In the genomic region with DNA sequence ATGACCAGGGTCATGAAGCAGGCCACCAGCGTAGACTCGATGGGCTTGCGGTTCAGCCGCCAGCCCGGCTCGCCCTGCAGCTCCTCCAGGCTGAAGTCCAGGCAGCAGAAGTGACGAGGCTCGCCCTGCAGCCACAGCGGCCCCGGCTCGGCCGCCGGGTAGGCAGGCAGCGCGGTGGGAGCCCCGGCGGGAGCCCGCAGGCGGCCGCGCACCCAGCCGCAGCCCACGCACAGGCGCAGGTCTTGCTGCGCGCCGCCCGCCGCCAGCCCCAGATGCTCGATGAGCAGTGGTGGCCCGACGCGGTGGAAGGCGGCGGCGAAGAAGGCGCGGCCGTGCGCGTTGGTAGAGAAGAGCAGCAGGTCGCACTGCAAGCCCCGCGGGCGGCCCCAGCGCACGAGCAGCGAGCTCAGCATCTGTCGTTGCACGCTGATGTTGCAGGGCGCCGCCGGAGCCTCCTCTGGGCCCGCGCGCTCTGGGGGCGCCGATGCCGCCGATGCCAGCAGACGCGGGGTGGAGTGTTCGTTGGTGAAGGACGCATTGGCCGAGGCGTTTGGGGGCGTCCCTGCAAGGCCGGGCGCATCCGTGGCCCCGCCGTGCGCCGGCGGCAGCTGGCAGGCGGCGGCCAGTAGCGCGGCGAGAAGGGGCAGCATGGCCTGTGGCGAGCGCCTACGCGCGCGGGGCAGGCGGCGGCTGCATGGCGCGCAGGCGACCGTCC, we compare ENCODE assay signal across 7 mouse cellular contexts. TPM values are rescaled to one million over a fixed set of nuclear protein-coding genes. Genes with fewer than 3 reads are reported as not detected.
DNase-seq lines count a peak whose midpoint lies in the region; ATAC-seq and TF ChIP-seq lines count a peak whose summit lies in the region.

No protein-coding gene starts in this region.

- peak overlapping the region; percentile 90 for H3K4me2 ChIP-seq in embryonic facial prominence, embryonic 12.5 days (replicated peaks)
- peak overlapping the region; percentile 90 for H3K4me2 ChIP-seq in heart, postnatal 0 days (ENCODE audit: low read depth, low read length)

- H3K9me3 ChIP-seq in embryonic facial prominence, embryonic 12.5 days, result no peaks in the 10 kb centered on the region
- H3K9me3 ChIP-seq in heart, postnatal 0 days (replicated peaks; ENCODE audit: control insufficient read depth, low read length), result no peaks in the 10 kb centered on the region

- ATAC-seq in embryonic facial prominence, embryonic 12.5 days (ENCODE audit: insufficient number of reproducible peaks, insufficient read depth, low FRiP score, low TSS enrichment), result peak; percentile 71
- peak; percentile 87 for ATAC-seq in heart, postnatal 0 days (ENCODE audit: insufficient read depth, low read depth)

- 0 out of 2 replicates have a peak overlapping the region, but pooled peaks have one; percentile 17 for H3K27ac ChIP-seq in embryonic facial prominence, embryonic 12.5 days
- H3K27ac ChIP-seq in heart, postnatal 0 days (ENCODE audit: low read depth), result no peak overlapping the region

- peak overlapping the region; percentile 55 for H3K4me3 ChIP-seq in embryonic facial prominence, embryonic 12.5 days
- peak overlapping the region; percentile 66 for H3K4me3 ChIP-seq in heart, postnatal 0 days (ENCODE audit: low read depth, low read length)

- TF ChIP-seq CTCF in heart, postnatal 0 days (IDR thresholded peaks at IDR 0.05; ENCODE audit: low read depth), result no peak

- peak; percentile 23 to 40 for DNase-seq in CD8-positive naive resting alpha-beta T cell, adult 2 months (ENCODE audit: low read depth in 2 of 2, low spot score in 2 of 2)
- DNase-seq in NIH3T3 (ENCODE audit: low read depth), result peak; percentile 60
- peak; percentile 7 for DNase-seq in heart, postnatal 0 days (ENCODE audit: low spot score)
- peak; percentile 47 to 66 for DNase-seq in left cerebral cortex, adult 18-20 months (ENCODE audit: low spot score in 2 of 2)
- DNase-seq in lung, postnatal 36 days, result peak; percentile 86
- peak; percentile 46 for DNase-seq in skeletal muscle tissue, adult 2 months (ENCODE audit: low read depth, low spot score)

- peaks cover 11% of the 10 kb centered on the region for H3K27me3 ChIP-seq in embryonic facial prominence, embryonic 12.5 days
- H3K27me3 ChIP-seq in heart, postnatal 0 days (ENCODE audit: control insufficient read depth, insufficient read depth, low read length), result peaks cover 23% of the 10 kb centered on the region

- no peaks in the 10 kb centered on the region for H3K4me1 ChIP-seq in embryonic facial prominence, embryonic 12.5 days
- peaks cover 4% of the 10 kb centered on the region; the same call in 1 of the 2 replicates for H3K4me1 ChIP-seq in heart, postnatal 0 days (ENCODE audit: control insufficient read depth, insufficient read depth)

- WGBS in embryonic facial prominence, embryonic 12.5 days, result under 1% methylated on average over 89 of the region's 92 CpGs
- WGBS in heart, postnatal 0 days, result under 1% methylated on average over 78 of the region's 92 CpGs

- peak overlapping the region; percentile 67 for H3K9ac ChIP-seq in embryonic facial prominence, embryonic 12.5 days
- H3K9ac ChIP-seq in heart, postnatal 0 days (replicated peaks; ENCODE audit: low read depth, low read length), result peak overlapping the region; percentile 49

- TF ChIP-seq EP300 in heart, postnatal 0 days (IDR thresholded peaks at IDR 0.05; ENCODE audit: low read depth), result no peak

- H3K36me3 ChIP-seq in embryonic facial prominence, embryonic 12.5 days, result no peaks in the 10 kb centered on the region
- no peaks in the 10 kb centered on the region for H3K36me3 ChIP-seq in heart, postnatal 0 days (replicated peaks; ENCODE audit: control insufficient read depth, insufficient read depth, low read length)

RNA-seq across cellular contexts. Expression of gene Tmem158, which starts 0.5 kb away (rescaled TPM):
- 11.1 and 11.3 TPM in 2 replicates for polyA plus RNA-seq in embryonic facial prominence, embryonic 12.5 days (2016; fragmentation: Nextera tagmentation; extraction: Ambion mirVana)
- total RNA-seq in heart, postnatal 0 days (2014; rRNA removed; ENCODE audit: low replicate concordance), result 34.3 and 34.7 TPM in 2 replicates
- 8.6 and 8.9 TPM in 2 replicates for polyA plus RNA-seq in heart, postnatal 0 days (2015; fragmentation: Nextera tagmentation; extraction: Ambion mirVana)
- 10 to 100 TPM; 54.7 to 65.3 TPM for total RNA-seq in left cerebral cortex, adult 18-20 months (2021)

RNA-seq across cellular contexts. Expression of gene Cdcp1, which starts 44.2 kb away (rescaled TPM):
- polyA plus RNA-seq in embryonic facial prominence, embryonic 12.5 days (2016; fragmentation: Nextera tagmentation; extraction: Ambion mirVana), result 6.2 and 6.3 TPM in 2 replicates
- total RNA-seq in heart, postnatal 0 days (2014; rRNA removed; ENCODE audit: low replicate concordance), result 0.35 and 2.7 TPM in 2 replicates
- 0.04 and 0.15 TPM in 2 replicates for polyA plus RNA-seq in heart, postnatal 0 days (2015; fragmentation: Nextera tagmentation; extraction: Ambion mirVana)
- under 1 TPM; 0.30 to 0.35 TPM for total RNA-seq in left cerebral cortex, adult 18-20 months (2021)

Comparison
In these comparisons a context has a peak if more than half of its experiments do, and no peak if none do; other contexts are left out.
1. DNase-seq: peak in every context shown above with its lines; median percentile 86 in lung, postnatal 36 days; 60 in NIH3T3; 56 in left cerebral cortex, adult 18-20 months; 46 in skeletal muscle tissue, adult 2 months; 32 in CD8-positive naive resting alpha-beta T cell, adult 2 months; 7 in heart, postnatal 0 days.